Mouse (Mus musculus): ENCODE measurements around the gene Gm14444.
"Not testable (repeated sequence)": the region's sequence is repeated elsewhere in the genome, so short reads cannot be mapped to it uniquely, and the experiment has no call there.

Gene Gm14444

GRCm38 (mm10) chr2:175010022-175010421 is at the start of gene Gm14444:
TSS of gene Gm14444 (plus strand) at chr2:175010241.
- peak; percentile 49 for DNase-seq (ENCODE audit: low read depth, low spot score)

- not testable (repeated sequence) for DNase-seq (ENCODE audit: low read depth, low spot score)
Measured at GRCm38 (mm10) chr2:174965466-174965865, 44.6 kb upstream of the Gm14444 start.

GRCm38 (mm10) chr2:175044268-175044667 is 34.2 kb downstream of the Gm14444 start:
- DNase-seq (ENCODE audit: low read depth, low spot score) = not testable (repeated sequence)

GRCm38 (mm10) chr2:175067681-175068261 is 57.7 kb downstream of the Gm14444 start, which contains the start of gene Gm14393:
TSS of gene Gm14393 (minus strand) at chr2:175067781.
- DNase-seq (ENCODE audit: low read depth, low spot score) = peak; percentile 94
